Mouse (Mus musculus) kidney, adult 2 months (tissue): Measurements from ENCODE around the gene Lamc2. TPM values are rescaled to one million over a fixed set of nuclear protein-coding genes. Genes with fewer than 3 reads are reported as not detected.

Experiments
- DNase-seq: peaks from one replicate; pipeline ENCODE4 v3.0.0; 2021
- H3K27ac ChIP-seq: fragments of 200-500 bp; 2 replicates; pipeline ENCODE4 v1.5.1; 2012; ENCODE audit warnings: low read depth, low read length, control low read depth, inconsistent platforms; ENCODE audit not compliant: insufficient read depth
- H3K27me3 ChIP-seq: fragments of 200-500 bp; replicated peaks from 2 replicates; pipeline ENCODE4 v1.6.1; 2012; ENCODE audit warnings: mild to moderate bottlenecking, moderate library complexity, low read length, inconsistent platforms; ENCODE audit not compliant: control insufficient read depth, insufficient read depth
- H3K36me3 ChIP-seq: fragments of 200-500 bp; 2 replicates; pipeline ENCODE4 v1.6.1; 2012; ENCODE audit warnings: mild to moderate bottlenecking, moderate library complexity, low read length, inconsistent platforms; ENCODE audit not compliant: control insufficient read depth, insufficient read depth
- H3K4me1 ChIP-seq: fragments of 200-500 bp; 2 replicates; pipeline ENCODE4 v1.6.1; 2011; ENCODE audit warnings: low read length; ENCODE audit not compliant: control insufficient read depth, insufficient read depth
- H3K4me3 ChIP-seq: fragments of 200-500 bp; 2 replicates; pipeline ENCODE4 v1.5.1; 2011; ENCODE audit warnings: mild to moderate bottlenecking, low read depth, low read length, control low read depth; ENCODE audit not compliant: insufficient read depth
- CTCF ChIP-seq: fragments of 200-500 bp; conservative IDR thresholded peaks from 2 replicates; pipeline ENCODE4 v1.5.1; 2011; ENCODE audit warnings: low read depth, mild to moderate bottlenecking, control low read depth, low read length, moderate library complexity, mixed read lengths; ENCODE audit not compliant: insufficient read depth, insufficient read length
- POLR2A ChIP-seq: fragments of 200-500 bp; IDR thresholded peaks from one replicate; pipeline ENCODE4 v1.6.1; 2011; ENCODE audit warnings: low read depth, low read length, control low read depth
- WGBS: fragments of 180-500 bp; shearing (Covaris S2); methylation state at CpG from one replicate; pipeline ENCODE4 v1.1.7; 2018; 5-methylcytosine and 5-hydroxymethylcytosine counted together
- polyA plus RNA-seq: library from polyadenylated mRNA; depleted of rRNA; stranded (reverse); fragments of >200 nt; gene quantifications from 2 replicates; pipeline ENCODE4 v1.2.3, GENCODE M21; 2012

Lamc2 gene
- polyA plus RNA-seq, 1 experiment: 7.0 TPM

GRCm38 (mm10) chr1:153159137-153159536 lies 27.1 kb downstream of the Lamc2 start:
- no peak for DNase-seq
- H3K27me3 ChIP-seq: no peaks in the 10 kb centered on the region
- H3K4me1 ChIP-seq: peaks cover 3% of the 10 kb centered on the region; the same call in 1 of the 2 replicates
- no peaks in the 10 kb centered on the region for H3K36me3 ChIP-seq
- no peak overlapping the region for H3K4me3 ChIP-seq
- H3K27ac ChIP-seq: no peak overlapping the region
- WGBS: 93% methylated on average over 4 of the region's 4 CpGs
- TF ChIP-seq CTCF (no peak), POLR2A (no peak)

- Histone ChIP-seq H3K4me1 (peaks cover 3% of the 10 kb centered on the region; the same call in 1 of the 2 replicates), H3K27me3 (no peaks in the 10 kb centered on the region), H3K36me3 (no peaks in the 10 kb centered on the region), H3K4me3 (no peak overlapping the region), H3K27ac (no peak overlapping the region)
- no peak for TF ChIP-seq CTCF
- no peak for TF ChIP-seq POLR2A
- WGBS: 49% methylated on average over 5 of the region's 5 CpGs
- peak; percentile 78 for DNase-seq
Observed at GRCm38 (mm10) chr1:153157021-153157623, 29.1 kb downstream of the Lamc2 start.

- H3K4me1 ChIP-seq: peaks cover 3% of the 10 kb centered on the region; the same call in 1 of the 2 replicates
- TF ChIP-seq POLR2A: no peak
- TF ChIP-seq CTCF: no peak
- H3K36me3 ChIP-seq: no peaks in the 10 kb centered on the region
- no peak for DNase-seq
- no peak overlapping the region for H3K4me3 ChIP-seq
- 84% methylated on average over 8 of the region's 8 CpGs for WGBS
- no peaks in the 10 kb centered on the region for H3K27me3 ChIP-seq
- H3K27ac ChIP-seq: no peak overlapping the region
Observed at GRCm38 (mm10) chr1:153155364-153155763, 30.9 kb downstream of the Lamc2 start.

- peak; percentile 12 for DNase-seq
- Histone ChIP-seq H3K4me1 (peaks cover 3% of the 10 kb centered on the region; the same call in 1 of the 2 replicates), H3K27ac (no peak overlapping the region), H3K36me3 (no peaks in the 10 kb centered on the region), H3K4me3 (no peak overlapping the region), H3K27me3 (no peaks in the 10 kb centered on the region)
- TF ChIP-seq POLR2A (no peak), CTCF (no peak)
- 69% methylated on average over 10 of the region's 10 CpGs for WGBS
Observed at GRCm38 (mm10) chr1:153153619-153154137, 32.6 kb downstream of the Lamc2 start.

GRCm38 (mm10) chr1:153152594-153152993 lies 33.7 kb downstream of the Lamc2 start:
- 63% methylated on average over 7 of the region's 7 CpGs for whole genome bisulfite sequencing

GRCm38 (mm10) chr1:153145791-153146190 lies 40.5 kb downstream of the Lamc2 start:
- Histone ChIP-seq H3K27me3 (no peaks in the 10 kb centered on the region), H3K4me1 (no peaks in the 10 kb centered on the region), H3K36me3 (no peaks in the 10 kb centered on the region), H3K4me3 (no peak overlapping the region), H3K27ac (no peak overlapping the region)
- WGBS: 81% methylated on average over 5 of the region's 5 CpGs
- DNase-seq: no peak
- no peak for TF ChIP-seq CTCF
- TF ChIP-seq POLR2A: no peak

More at GRCm38 (mm10) chr1:153152594-153152993, 33.7 kb downstream of the Lamc2 start:
- no peaks in the 10 kb centered on the region for H3K36me3 ChIP-seq
- DNase-seq: peak; percentile 37
- no peak overlapping the region for H3K4me3 ChIP-seq
- no peak overlapping the region for H3K27ac ChIP-seq
- no peaks in the 10 kb centered on the region for H3K27me3 ChIP-seq
- TF ChIP-seq CTCF (no peak), POLR2A (no peak)
- no peaks in the 10 kb centered on the region for H3K4me1 ChIP-seq

- Histone ChIP-seq H3K27me3 (no peaks in the 10 kb centered on the region), H3K4me1 (no peaks in the 10 kb centered on the region), H3K4me3 (no peak overlapping the region), H3K27ac (no peak overlapping the region), H3K36me3 (no peaks in the 10 kb centered on the region)
- no peak for DNase-seq
- TF ChIP-seq CTCF (no peak), POLR2A (no peak)
- WGBS: 65% methylated on average over 11 of the region's 11 CpGs
Observed at GRCm38 (mm10) chr1:153144021-153144420, 42.2 kb downstream of the Lamc2 start.
